Mouse (Mus musculus) liver, embryonic 12.5 days (tissue): Measurements from ENCODE around the gene Hist2h2aa2. TPM values are rescaled to one million over a fixed set of nuclear protein-coding genes. Genes with fewer than 3 reads are reported as not detected.
"Not testable (repeated sequence)": the region's sequence is repeated elsewhere in the genome, so short reads cannot be mapped to it uniquely, and the experiment has no call there.

ENCODE experiments used
- ATAC-seq: fragments of 200-750 bp; cut with Nextera tagmentation; 2 replicates; pipeline ENCODE4 v1.8.0; 2017; ENCODE audit warnings: moderate number of reproducible peaks, mild to moderate bottlenecking, moderate library complexity
- H3K27ac ChIP-seq: fragments of 300-500 bp; sonication (generic); 2 replicates; pipeline ENCODE4 v1.5.1; 2016; ENCODE audit warnings: mild to moderate bottlenecking
- H3K27me3 ChIP-seq: fragments of 300-500 bp; sonication (generic); replicated peaks from 2 replicates; pipeline ENCODE4 v1.6.1; 2016; ENCODE audit warnings: mild to moderate bottlenecking, moderate library complexity
- H3K36me3 ChIP-seq: fragments of 300-500 bp; sonication (generic); 2 replicates; pipeline ENCODE4 v1.6.1; 2016; ENCODE audit warnings: mild to moderate bottlenecking, moderate library complexity
- H3K4me1 ChIP-seq: fragments of 300-500 bp; sonication (generic); 2 replicates; pipeline ENCODE4 v1.6.1; 2016
- H3K4me2 ChIP-seq: fragments of 300-500 bp; sonication (generic); 2 replicates; pipeline ENCODE4 v1.6.1; 2016; ENCODE audit warnings: mild to moderate bottlenecking, moderate library complexity
- H3K4me3 ChIP-seq: fragments of 300-500 bp; sonication (generic); 2 replicates; pipeline ENCODE4 v1.5.1; 2016; ENCODE audit warnings: mild to moderate bottlenecking, moderate library complexity
- H3K9ac ChIP-seq: fragments of 300-500 bp; sonication (generic); 2 replicates; pipeline ENCODE4 v1.6.1; 2016; ENCODE audit warnings: mild to moderate bottlenecking, moderate library complexity
- H3K9me3 ChIP-seq: fragments of 300-500 bp; sonication (generic); replicated peaks from 2 replicates; pipeline ENCODE4 v1.6.1; 2016; ENCODE audit warnings: mild to moderate bottlenecking, moderate library complexity
- WGBS: fragments of 180-500 bp; shearing (Covaris S2); methylation state at CpG from one replicate; pipeline ENCODE4 v1.1.7; 2016; ENCODE audit not compliant: insufficient replicate concordance; 5-methylcytosine and 5-hydroxymethylcytosine counted together
- polyA plus RNA-seq: library from polyadenylated mRNA; unstranded; fragments of >200 nt; fragmentation: Nextera tagmentation; extraction: Ambion mirVana; gene quantifications from 2 replicates; pipeline ENCODE4 v1.2.1, GENCODE M21; 2016

Gene Hist2h2aa2
- polyA plus RNA-seq, 1 experiment from 2014 or later, result 73.8 TPM

GRCm38 (mm10) chr3:96243921-96244572 is 4.0 kb upstream of the Hist2h2aa2 start:
- no peaks in the 10 kb centered on the region for H3K27me3 ChIP-seq
- peak overlapping the region; percentile 81 for H3K4me2 ChIP-seq
- H3K36me3 ChIP-seq, result no peaks in the 10 kb centered on the region
- no peaks in the 10 kb centered on the region for H3K9me3 ChIP-seq
- WGBS, result 67% methylated on average over 7 of the region's 7 CpGs
- ATAC-seq, result no peak
- peak overlapping the region; percentile 65 for H3K4me3 ChIP-seq
- H3K9ac ChIP-seq, result peak overlapping the region; percentile 91
- H3K27ac ChIP-seq, result peak overlapping the region; percentile 99
- H3K4me1 ChIP-seq, result peaks cover 51% of the 10 kb centered on the region

DNA sequence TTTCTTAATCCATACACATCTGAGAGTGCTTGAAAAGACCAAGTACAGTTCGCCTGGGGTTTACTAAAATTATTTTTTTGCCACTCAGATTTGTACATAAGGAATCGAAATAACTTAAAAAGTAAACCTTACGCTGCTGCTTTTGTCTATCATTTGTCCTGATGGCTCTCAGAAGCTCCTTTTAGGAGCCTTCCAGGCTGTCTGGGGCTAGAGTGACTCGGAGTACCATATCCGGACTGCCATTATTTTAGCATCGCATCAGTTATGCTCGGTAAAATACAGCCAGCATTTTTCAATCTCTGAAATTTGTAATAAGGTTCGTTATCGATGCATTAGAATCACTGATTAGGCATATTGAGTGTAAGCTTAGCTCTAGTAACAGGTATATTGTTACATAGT is 722 bp upstream of the Hist2h2aa2 start:
- Histone ChIP-seq H3K4me2 (peak overlapping the region; percentile 54), H3K27me3 (no peaks in the 10 kb centered on the region), H3K9ac (peak overlapping the region; percentile 91), H3K4me1 (peaks cover 60% of the 10 kb centered on the region), H3K4me3 (peak overlapping the region; percentile 37; the same call in 1 of the 2 replicates), H3K9me3 (no peaks in the 10 kb centered on the region), H3K27ac (peak overlapping the region; percentile 89), H3K36me3 (no peaks in the 10 kb centered on the region)
- WGBS, result 75% methylated on average over 9 of the region's 9 CpGs
- no peak for ATAC-seq

GRCm38 (mm10) chr3:96238954-96239793 is 902 bp downstream of the Hist2h2aa2 start, which contains the start of gene Hist2h3c2:
Gene Hist2h3c2 (minus strand): TSS chr3:96239127.
- H3K4me2 ChIP-seq, result peak within 1 kb of the TSS; percentile 77
- H3K9ac ChIP-seq, result peak within 1 kb of the TSS; percentile 83
- H3K4me1 ChIP-seq, result peaks cover 60% of the 10 kb centered on the region
- H3K36me3 ChIP-seq, H3K9me3 ChIP-seq, H3K27me3 ChIP-seq: not testable (repeated sequence)
- peak; percentile 85 for ATAC-seq
- peak within 1 kb of the TSS; percentile 65 for H3K4me3 ChIP-seq
- H3K27ac ChIP-seq, result peak within 1 kb of the TSS; percentile 98
- 0% methylated on average over 19 of the region's 68 CpGs for WGBS

GRCm38 (mm10) chr3:96237904-96238511 is 2.1 kb downstream of the Hist2h2aa2 start:
- no peak for ATAC-seq
- H3K4me1 ChIP-seq, result peaks cover 48% of the 10 kb centered on the region
- H3K36me3 ChIP-seq, result no peaks in the 10 kb centered on the region
- under 1% methylated on average over 12 of the region's 12 CpGs for WGBS
- peak overlapping the region; percentile 83 for H3K9ac ChIP-seq
- H3K4me3 ChIP-seq, result peak overlapping the region; percentile 65
- H3K4me2 ChIP-seq, result peak overlapping the region; percentile 77
- no peaks in the 10 kb centered on the region for H3K27me3 ChIP-seq
- peak overlapping the region; percentile 98 for H3K27ac ChIP-seq
- no peaks in the 10 kb centered on the region for H3K9me3 ChIP-seq

GRCm38 (mm10) chr3:96237335-96237903 is 2.7 kb downstream of the Hist2h2aa2 start:
- peak overlapping the region; percentile 65 for H3K4me3 ChIP-seq
- no peaks in the 10 kb centered on the region for H3K9me3 ChIP-seq
- peak overlapping the region; percentile 98 for H3K27ac ChIP-seq
- 24% methylated on average over 7 of the region's 7 CpGs for WGBS
- H3K27me3 ChIP-seq, result no peaks in the 10 kb centered on the region
- peak overlapping the region; percentile 83 for H3K9ac ChIP-seq
- H3K4me1 ChIP-seq, result peaks cover 44% of the 10 kb centered on the region
- no peaks in the 10 kb centered on the region for H3K36me3 ChIP-seq
- no peak for ATAC-seq
- peak overlapping the region; percentile 77 for H3K4me2 ChIP-seq

DNA sequence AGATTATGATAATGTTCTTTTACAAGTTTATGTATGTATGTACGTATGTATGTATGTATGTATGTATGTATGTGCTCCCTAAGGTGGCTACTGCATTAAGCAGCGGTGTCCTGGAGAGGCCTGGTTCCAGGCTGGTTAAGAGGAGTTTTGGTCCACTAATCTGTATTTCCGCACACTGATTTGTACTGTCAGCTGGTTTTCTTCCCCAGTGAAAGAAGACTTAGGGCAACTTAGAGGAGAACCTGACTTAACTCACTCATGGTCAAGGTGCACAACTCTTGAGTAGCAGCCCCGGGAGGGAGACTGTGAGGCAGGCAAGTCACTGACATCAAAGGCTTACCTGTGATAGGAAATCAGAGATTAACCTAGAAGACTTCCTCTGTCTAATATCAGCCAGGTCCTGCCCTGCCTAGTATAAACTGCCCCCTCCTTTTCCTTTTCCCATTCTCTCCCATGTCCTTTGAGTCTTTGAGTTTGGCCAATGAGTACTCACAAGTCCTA is 3.2 kb downstream of the Hist2h2aa2 start:
- Histone ChIP-seq H3K9ac (peak overlapping the region; percentile 83), H3K4me2 (peak overlapping the region; percentile 77), H3K27me3 (no peaks in the 10 kb centered on the region), H3K27ac (peak overlapping the region; percentile 98), H3K4me1 (peaks cover 40% of the 10 kb centered on the region), H3K4me3 (peak overlapping the region; percentile 65), H3K36me3 (no peaks in the 10 kb centered on the region), H3K9me3 (no peaks in the 10 kb centered on the region)
- no peak for ATAC-seq
- 73% methylated on average over 4 of the region's 4 CpGs for WGBS

DNA sequence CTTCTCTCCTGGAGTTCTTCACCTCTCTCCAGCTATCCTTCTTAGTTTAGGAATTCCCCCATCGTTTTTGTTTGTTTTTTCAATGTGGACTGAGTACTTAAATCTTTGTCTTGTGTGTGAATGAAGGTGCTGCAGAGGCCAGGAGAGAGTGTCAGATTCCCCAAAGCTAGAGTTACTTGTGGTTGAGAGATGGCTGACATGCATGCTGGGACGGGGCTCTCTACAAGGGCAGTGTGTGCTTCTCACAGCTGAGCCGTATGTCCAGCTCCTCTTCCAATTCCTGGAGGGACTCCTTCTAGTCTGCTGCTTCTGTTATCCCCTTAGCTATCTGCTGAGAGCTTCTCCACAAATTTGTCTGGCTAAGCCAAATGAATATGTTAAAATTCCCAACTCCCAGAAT is 4.2 kb downstream of the Hist2h2aa2 start:
- peaks cover 35% of the 10 kb centered on the region for H3K4me1 ChIP-seq
- 69% methylated on average over 3 of the region's 3 CpGs for WGBS

DNA sequence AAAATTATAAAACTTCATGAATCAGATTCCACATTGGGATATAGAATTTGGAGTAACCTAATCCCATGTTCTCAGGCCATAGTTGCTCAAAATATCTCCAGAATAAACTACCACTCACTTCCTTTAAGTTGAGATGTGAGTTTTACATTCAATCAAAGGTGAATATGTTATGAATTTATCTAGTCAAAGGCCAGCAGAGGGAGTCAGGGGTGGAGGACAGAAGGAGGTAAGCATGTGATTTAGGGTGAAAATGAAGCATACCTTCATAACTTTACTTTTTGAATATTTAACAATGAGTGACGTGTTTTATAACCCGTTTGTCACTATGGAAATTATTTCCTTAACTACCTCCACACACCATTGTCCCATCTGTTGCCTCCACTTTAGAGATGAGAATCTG is 5.2 kb downstream of the Hist2h2aa2 start:
- WGBS, result 58% methylated on average over 2 of the region's 2 CpGs
- H3K27ac ChIP-seq, result no peak overlapping the region
- H3K4me2 ChIP-seq, result no peak overlapping the region
- no peaks in the 10 kb centered on the region for H3K36me3 ChIP-seq
- H3K27me3 ChIP-seq, result no peaks in the 10 kb centered on the region
- H3K4me1 ChIP-seq, result peaks cover 36% of the 10 kb centered on the region
- no peaks in the 10 kb centered on the region for H3K9me3 ChIP-seq
- H3K4me3 ChIP-seq, result no peak overlapping the region
- H3K9ac ChIP-seq, result 0 out of 2 replicates have a peak overlapping the region, but pooled peaks have one; percentile 0
- no peak for ATAC-seq

More for the DNA sequence above, 4.2 kb downstream of the Hist2h2aa2 start:
- Histone ChIP-seq H3K4me2 (peak overlapping the region; percentile 77), H3K27me3 (no peaks in the 10 kb centered on the region), H3K27ac (peak overlapping the region; percentile 64), H3K4me3 (peak overlapping the region; percentile 10), H3K36me3 (no peaks in the 10 kb centered on the region), H3K9me3 (no peaks in the 10 kb centered on the region), H3K9ac (peak overlapping the region; percentile 83; the same call in 1 of the 2 replicates)
- no peak for ATAC-seq

DNA sequence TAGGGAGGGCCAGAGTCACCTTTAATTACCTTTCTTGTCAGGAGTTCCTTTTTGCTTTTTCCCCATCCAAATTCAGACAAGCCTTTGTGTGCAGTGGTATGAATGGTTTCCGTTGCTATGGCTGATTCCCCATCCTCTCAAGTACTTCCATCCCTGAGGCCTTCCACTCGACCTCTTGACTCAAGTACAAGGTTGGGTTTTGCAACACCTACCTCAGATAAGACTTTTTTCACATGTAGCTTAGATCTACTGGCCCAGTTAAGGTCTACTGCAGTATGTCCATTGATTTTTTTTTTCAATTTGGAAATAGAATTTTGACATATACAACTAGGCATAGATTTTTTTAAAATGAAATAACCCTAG is 8.3 kb downstream of the Hist2h2aa2 start:
- Histone ChIP-seq H3K27me3 (no peaks in the 10 kb centered on the region), H3K36me3 (no peaks in the 10 kb centered on the region), H3K27ac (no peak overlapping the region), H3K9me3 (no peaks in the 10 kb centered on the region), H3K9ac (no peak overlapping the region), H3K4me2 (no peak overlapping the region), H3K4me1 (peaks cover 27% of the 10 kb centered on the region), H3K4me3 (no peak overlapping the region)
- ATAC-seq, result no peak
- 38% methylated on average over 2 of the region's 2 CpGs for WGBS

DNA sequence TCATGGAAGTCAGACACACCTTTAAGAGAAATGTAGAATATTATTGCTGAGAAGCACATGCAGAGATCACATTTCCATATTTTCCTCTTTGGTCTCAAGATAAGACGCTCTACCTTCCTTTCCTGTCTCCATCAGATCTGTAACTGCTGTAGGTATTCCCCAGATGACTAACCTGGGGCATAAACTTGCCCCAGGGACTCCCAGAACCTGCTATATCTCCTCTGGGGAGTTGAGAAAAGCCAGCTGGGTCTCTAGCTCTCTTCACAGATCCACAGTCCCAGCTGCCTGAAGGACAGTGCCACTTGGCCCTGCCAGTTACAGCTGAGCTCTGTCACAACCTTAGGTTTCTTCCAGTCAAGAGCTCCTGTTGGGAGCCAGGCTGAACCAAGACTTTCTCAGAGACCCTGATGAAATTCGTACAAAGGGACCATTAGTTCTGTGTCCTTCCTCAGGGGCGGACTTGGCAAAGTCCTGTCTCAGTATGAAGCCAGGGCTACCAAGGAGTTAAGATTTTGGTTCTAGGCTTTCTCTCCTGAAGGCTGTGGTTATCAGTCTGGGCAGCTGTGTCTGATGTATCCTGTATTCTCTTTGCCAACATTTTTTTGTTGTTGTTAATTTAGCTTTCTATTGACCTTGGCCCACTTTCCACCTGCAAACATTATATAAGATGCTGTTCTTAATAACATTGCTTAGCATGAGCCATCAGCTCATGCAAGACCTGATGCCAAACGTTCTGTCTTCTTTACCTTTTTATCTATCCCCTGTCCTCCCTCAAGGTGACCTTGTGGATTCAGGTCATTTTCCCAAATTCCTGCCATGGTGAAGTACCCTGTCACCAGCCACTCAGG is 8.9 kb downstream of the Hist2h2aa2 start:
- no peak overlapping the region for H3K4me2 ChIP-seq
- 0 out of 2 replicates have a peak overlapping the region, but pooled peaks have one; percentile 55 for H3K27ac ChIP-seq
- H3K36me3 ChIP-seq, result no peaks in the 10 kb centered on the region
- no peaks in the 10 kb centered on the region for H3K27me3 ChIP-seq
- peaks cover 30% of the 10 kb centered on the region for H3K4me1 ChIP-seq
- H3K4me3 ChIP-seq, result no peak overlapping the region
- no peak overlapping the region for H3K9ac ChIP-seq
- WGBS, result 65% methylated on average over 4 of the region's 4 CpGs
- H3K9me3 ChIP-seq, result no peaks in the 10 kb centered on the region
- no peak for ATAC-seq

GRCm38 (mm10) chr3:96230404-96230803 is 9.7 kb downstream of the Hist2h2aa2 start:
- ATAC-seq, result no peak
- 38% methylated on average over 2 of the region's 2 CpGs for WGBS
- Histone ChIP-seq H3K36me3 (no peaks in the 10 kb centered on the region), H3K27me3 (no peaks in the 10 kb centered on the region), H3K4me3 (no peak overlapping the region), H3K4me2 (no peak overlapping the region), H3K9ac (no peak overlapping the region), H3K4me1 (peaks cover 30% of the 10 kb centered on the region), H3K9me3 (no peaks in the 10 kb centered on the region), H3K27ac (no peak overlapping the region)
